Mouse (Mus musculus): ENCODE measurements around the gene Gm9767. TPM values are rescaled to one million over a fixed set of nuclear protein-coding genes. Genes with fewer than 3 reads are reported as not detected.

Gene Gm9767
- total RNA-seq, 2 experiments from 2014 or later, result 0.59 to 0.92 TPM

DNA sequence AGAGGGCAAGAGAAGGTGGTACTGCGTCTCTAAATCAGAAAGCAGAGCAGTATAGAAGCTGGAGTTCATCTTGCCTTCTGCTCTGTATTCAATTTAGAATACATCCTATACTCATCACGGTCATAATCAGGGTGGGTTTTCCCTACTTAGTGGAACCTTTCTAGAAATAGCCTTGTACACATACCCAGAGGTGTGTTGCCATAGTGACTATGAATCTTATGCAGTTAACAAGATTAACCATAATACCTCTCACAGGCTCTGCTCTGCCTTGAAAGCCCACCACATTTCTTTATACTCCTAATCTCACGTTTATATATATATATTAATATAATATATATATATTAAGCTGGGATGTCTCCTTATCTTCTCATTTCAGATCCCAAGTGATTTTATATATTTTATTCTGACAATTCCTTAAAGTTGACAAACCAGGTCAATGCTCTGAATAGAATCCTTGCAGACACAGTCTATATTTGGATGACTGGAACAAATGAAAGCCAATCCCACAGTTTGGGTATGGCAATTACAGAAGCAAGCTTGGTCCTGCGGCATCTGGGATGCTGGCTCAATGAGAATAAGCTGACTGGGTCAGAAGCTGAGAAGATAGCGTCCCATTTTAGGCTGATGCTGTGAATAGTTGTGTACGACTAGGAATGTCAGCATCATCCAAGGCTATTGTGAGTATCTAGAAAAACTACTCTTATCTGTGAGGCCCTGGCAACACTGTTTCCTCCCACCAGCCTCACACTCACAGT, 41.2 kb downstream of the Gm9767 start:
- no peak for TF ChIP-seq CTCF (conservative IDR thresholded peaks at IDR 0.05)
- DNase-seq (ENCODE audit: low spot score in 2 of 2), result no peak
- H3K27ac ChIP-seq, result no peak overlapping the region
- no peak overlapping the region for H3K4me3 ChIP-seq

DNA sequence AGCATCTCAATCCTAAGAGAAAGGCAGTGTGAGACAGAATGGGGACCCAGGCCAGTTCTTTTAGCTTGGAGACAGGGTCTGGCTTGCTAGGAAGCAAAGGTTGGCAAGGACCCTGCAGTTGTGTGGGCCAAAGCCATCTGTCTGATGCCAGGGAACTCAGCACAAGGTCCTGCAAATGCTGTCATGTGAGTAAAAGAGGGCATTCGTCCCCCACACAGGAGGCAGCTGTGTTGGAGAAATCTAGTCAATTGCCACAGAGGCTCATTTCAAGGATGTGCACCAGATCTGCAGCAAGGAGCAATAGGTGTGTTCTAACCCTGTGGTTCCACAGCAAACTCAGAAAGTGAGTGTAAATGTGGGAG, 41.7 kb downstream of the Gm9767 start:
- TF ChIP-seq CTCF (conservative IDR thresholded peaks at IDR 0.05), result no peak
- DNase-seq (ENCODE audit: low spot score in 2 of 2), result no peak
- Histone ChIP-seq H3K27ac (no peak overlapping the region), H3K4me3 (no peak overlapping the region)

Other genes with a start within 250 kb of the Gm9767 start
- 10 to 100 TPM; 20.0 to 23.9 TPM for gene Tmem200a, start 797 bp downstream of the Gm9767 start, total RNA-seq (2021)
- gene Samd3, start 151.5 kb downstream of the Gm9767 start, total RNA-seq (2021), result not detected

Measured in layer of hippocampus, adult 2 months (tissue).